Mouse (Mus musculus) testis, adult 2 months (tissue): ENCODE data around the gene Cbl. TPM values are rescaled to one million over a fixed set of nuclear protein-coding genes. Genes with fewer than 3 reads are reported as not detected.

Experiments used
- H3K27ac ChIP-seq: fragments of 200-500 bp; 2 replicates; pipeline ENCODE4 v1.5.1; 2012; ENCODE audit warnings: low read depth, low read length; ENCODE audit not compliant: control insufficient read depth, insufficient read depth
- H3K27me3 ChIP-seq: fragments of 200-500 bp; 2 replicates; pipeline ENCODE4 v1.6.1; 2012; ENCODE audit warnings: mild to moderate bottlenecking, low read length, moderate library complexity; ENCODE audit not compliant: control insufficient read depth, insufficient read depth
- H3K36me3 ChIP-seq: fragments of 200-500 bp; 2 replicates; pipeline ENCODE4 v1.6.1; 2012; ENCODE audit warnings: mild to moderate bottlenecking, low read length; ENCODE audit not compliant: control insufficient read depth, insufficient read depth
- H3K4me1 ChIP-seq: fragments of 200-500 bp; 2 replicates; pipeline ENCODE4 v1.6.1; 2012; ENCODE audit warnings: low read length; ENCODE audit not compliant: control insufficient read depth, insufficient read depth
- H3K4me3 ChIP-seq: fragments of 200-500 bp; 2 replicates; pipeline ENCODE4 v1.5.1; 2012; ENCODE audit warnings: low read depth, mild to moderate bottlenecking, low read length, moderate library complexity, mixed read lengths; ENCODE audit not compliant: control insufficient read depth
- CTCF ChIP-seq: fragments of 200-500 bp; IDR thresholded peaks from 2 replicates; pipeline ENCODE4 v1.5.1; 2012; ENCODE audit warnings: low read depth, mild to moderate bottlenecking, inconsistent platforms, low read length, moderate library complexity; ENCODE audit not compliant: control insufficient read depth, insufficient read depth, insufficient replicate concordance
- POLR2A ChIP-seq: fragments of 200-500 bp; IDR thresholded peaks from 2 replicates; pipeline ENCODE4 v1.6.1; 2012; ENCODE audit warnings: low read depth, mild to moderate bottlenecking, inconsistent platforms, low read length, moderate library complexity; ENCODE audit not compliant: control insufficient read depth
- polyA plus RNA-seq: library from polyadenylated mRNA; depleted of rRNA; stranded (reverse); fragments of >200 nt; gene quantifications from 2 replicates; pipeline ENCODE4 v1.2.3, GENCODE M21; 2012

Cbl gene
- polyA plus RNA-seq, 1 experiment = 47.9 TPM

DNA sequence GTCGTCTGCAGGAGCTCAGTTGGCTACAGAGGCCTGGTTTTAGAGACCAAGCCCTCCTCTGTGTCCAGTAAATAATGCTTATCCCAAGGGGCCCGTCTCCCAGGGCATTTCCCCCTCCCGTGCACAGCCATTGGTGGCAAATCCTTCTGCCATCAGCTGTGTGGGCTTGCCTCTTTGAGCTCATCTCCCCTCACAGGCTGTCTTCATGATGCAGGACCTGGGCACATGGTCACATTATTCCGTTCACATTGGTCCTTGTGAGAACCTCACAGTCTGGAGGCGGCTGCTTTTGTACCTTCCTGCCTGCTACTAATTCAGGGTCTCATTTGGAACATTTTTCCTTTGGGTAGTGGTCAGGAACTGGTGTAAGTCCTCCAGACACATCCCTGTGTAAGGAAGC, 91.9 kb downstream of the Cbl start:
- Histone ChIP-seq H3K4me3 (no peak overlapping the region), H3K27ac (no peak overlapping the region), H3K4me1 (no peaks in the 10 kb centered on the region), H3K36me3 (no peaks in the 10 kb centered on the region), H3K27me3 (no peaks in the 10 kb centered on the region)
- TF ChIP-seq CTCF (no peak), POLR2A (no peak)

GRCm38 (mm10) chr9:44137846-44138245, 96.0 kb downstream of the Cbl start:
- Histone ChIP-seq H3K27ac (no peak overlapping the region), H3K4me1 (peaks cover 20% of the 10 kb centered on the region), H3K36me3 (no peaks in the 10 kb centered on the region), H3K4me3 (no peak overlapping the region), H3K27me3 (no peaks in the 10 kb centered on the region)
- TF ChIP-seq CTCF (no peak), POLR2A (no peak)

- TF ChIP-seq CTCF (no peak), POLR2A (no peak)
- H3K27ac ChIP-seq = peak overlapping the region; percentile 35
- H3K36me3 ChIP-seq = no peaks in the 10 kb centered on the region
- H3K4me1 ChIP-seq = peaks cover 23% of the 10 kb centered on the region
- no peaks in the 10 kb centered on the region for H3K27me3 ChIP-seq
- H3K4me3 ChIP-seq = peak overlapping the region; percentile 86
Measured at GRCm38 (mm10) chr9:44135731-44136411, 98.0 kb downstream of the Cbl start.

DNA sequence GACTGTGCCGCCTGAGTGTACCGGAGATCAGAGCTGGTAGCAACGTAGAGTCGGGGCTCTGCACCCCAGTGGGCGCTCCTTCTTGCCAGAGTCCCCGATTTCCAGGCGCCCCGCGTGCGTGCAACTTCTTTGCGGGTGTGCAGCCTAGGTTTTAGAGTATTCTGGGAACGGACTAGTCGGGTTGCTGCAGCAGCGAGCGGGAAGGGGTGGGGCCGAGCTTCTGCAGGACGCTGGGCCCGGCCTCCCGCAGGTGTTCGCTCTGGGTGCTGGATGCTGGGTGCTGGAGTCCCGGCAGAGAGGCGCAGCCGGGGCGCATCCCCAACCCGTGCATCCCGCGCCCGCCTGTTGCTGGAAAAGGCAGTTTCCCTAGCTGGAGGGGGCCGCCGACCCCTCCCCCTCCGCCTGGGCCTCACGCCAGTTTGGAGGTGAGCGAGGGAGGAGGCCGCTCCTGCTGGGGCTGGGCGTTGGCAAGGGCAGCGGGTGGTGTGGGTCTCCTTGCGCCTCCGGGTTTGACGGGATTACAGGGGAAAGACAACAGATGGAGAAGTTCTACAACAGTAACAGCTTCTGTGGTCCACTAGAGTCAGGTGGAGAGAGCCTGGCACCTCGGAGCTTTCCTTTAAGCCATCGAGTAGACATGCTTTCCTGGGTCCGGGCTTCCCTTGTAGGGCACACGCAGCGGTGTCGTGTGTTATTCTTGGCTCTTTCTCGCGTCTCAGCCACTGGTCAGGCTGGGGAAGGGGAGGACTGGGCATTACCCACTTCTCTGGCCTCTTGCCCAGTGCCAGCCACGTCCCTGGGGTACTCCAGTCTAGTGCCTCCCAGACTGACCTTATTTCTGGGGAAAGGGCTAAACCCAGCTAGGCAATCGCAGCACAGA, 98.8 kb downstream of the Cbl start:
- peak overlapping the region; percentile 86 for H3K4me3 ChIP-seq
- H3K4me1 ChIP-seq = peaks cover 29% of the 10 kb centered on the region
- TF ChIP-seq CTCF (no peak), POLR2A (no peak)
- no peaks in the 10 kb centered on the region for H3K27me3 ChIP-seq
- H3K36me3 ChIP-seq = no peaks in the 10 kb centered on the region
- H3K27ac ChIP-seq = peak overlapping the region; percentile 35

DNA sequence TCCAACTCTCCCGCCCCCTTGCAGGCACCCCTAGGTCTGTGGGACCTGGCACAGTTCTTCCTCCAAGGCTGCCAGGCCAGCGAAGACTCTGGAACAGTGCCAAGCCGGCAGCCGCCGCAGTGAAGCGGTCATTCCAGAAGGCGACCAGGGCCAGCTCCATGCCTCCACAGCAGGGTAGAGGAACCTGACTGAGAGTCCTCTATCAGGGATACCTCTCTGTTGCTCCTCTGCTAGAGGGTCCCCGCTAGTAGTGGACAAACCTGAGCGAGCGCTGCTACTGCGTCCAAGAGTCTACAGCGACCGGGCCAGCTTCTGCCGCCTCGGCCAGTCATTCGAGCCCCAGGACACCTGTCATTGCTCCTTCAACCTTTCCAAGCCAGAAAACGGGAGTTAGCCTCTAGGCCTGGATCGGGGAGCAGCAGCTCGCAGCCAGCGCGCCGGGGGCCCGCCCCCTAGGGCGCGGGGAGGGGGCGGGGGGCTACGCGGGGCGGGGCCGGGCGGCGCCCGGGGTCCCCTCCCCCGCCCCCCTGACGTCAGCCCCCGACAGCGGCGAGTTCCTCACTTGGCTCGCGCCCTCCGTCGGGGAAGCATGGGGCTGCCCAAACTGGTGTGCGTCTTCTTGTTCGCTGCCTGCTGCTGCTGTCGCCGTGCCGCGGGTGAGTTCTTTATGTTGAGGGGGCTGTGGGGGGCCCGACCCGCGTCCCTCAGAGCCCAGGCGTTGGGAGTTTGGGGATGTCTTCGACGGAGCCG, 99.6 kb downstream of the Cbl start, which contains the start of gene Mcam:
Mcam (plus strand) TSS at position 369 of the 750 bp plus-strand sequence.
- TF ChIP-seq CTCF (no peak), POLR2A (peak; percentile 29; the same call in 1 of the 2 replicates)
- Histone ChIP-seq H3K27ac (peak within 1 kb of the TSS; percentile 56), H3K27me3 (no peaks in the 10 kb centered on the region), H3K36me3 (no peaks in the 10 kb centered on the region), H3K4me3 (peak within 1 kb of the TSS; percentile 86), H3K4me1 (peaks cover 36% of the 10 kb centered on the region)

DNA sequence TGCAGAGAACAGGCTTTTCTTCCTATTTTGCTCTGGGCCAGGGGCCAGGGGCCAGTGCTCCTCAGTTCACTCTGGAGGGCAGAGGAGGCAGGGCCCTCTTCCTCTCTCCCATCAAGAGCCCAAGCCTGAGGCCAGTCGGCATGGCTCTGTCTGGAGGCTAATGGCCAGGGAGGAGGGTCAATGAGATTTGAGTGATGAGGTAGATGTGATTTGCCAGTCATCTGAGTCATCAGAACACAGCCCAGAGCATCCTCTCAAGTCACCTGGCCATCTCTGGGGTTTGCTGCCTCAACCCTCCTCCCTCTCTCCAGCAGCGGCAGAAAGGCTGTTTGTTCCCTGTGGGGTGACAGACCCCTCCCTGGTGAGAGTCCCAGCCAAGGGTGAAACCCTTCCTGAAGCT, 100.6 kb downstream of the Cbl start:
- no peaks in the 10 kb centered on the region for H3K27me3 ChIP-seq
- H3K36me3 ChIP-seq = no peaks in the 10 kb centered on the region
- H3K27ac ChIP-seq = peak overlapping the region; percentile 56; the same call in 1 of the 2 replicates
- no peak overlapping the region for H3K4me3 ChIP-seq
- TF ChIP-seq CTCF (no peak), POLR2A (no peak)
- peaks cover 36% of the 10 kb centered on the region for H3K4me1 ChIP-seq
